Mouse (Mus musculus) limb, embryonic 11.5 days (tissue): ENCODE results near the gene Cox19. TPM values are rescaled to one million over a fixed set of nuclear protein-coding genes. Genes with fewer than 3 reads are reported as not detected.
A peak's percentile ranks its signal among the peaks of the same experiment; 100 is the strongest.

ENCODE experiments used
- ATAC-seq: fragments of 200-750 bp; cut with Nextera tagmentation; 2 replicates; pipeline ENCODE4 v1.8.0; 2017; ENCODE audit warnings: low read depth; ENCODE audit not compliant: insufficient number of reproducible peaks, low FRiP score, low TSS enrichment
- DNase-seq: peaks from one replicate; pipeline ENCODE4 v3.0.0-alpha.2; 2015; ENCODE audit warnings: low spot score
- H3K27ac ChIP-seq: fragments of 300-500 bp; sonication (generic); replicated peaks from 2 replicates; pipeline ENCODE4 v1.5.1; 2014; ENCODE audit warnings: low read depth, mild to moderate bottlenecking, low read length
- H3K27me3 ChIP-seq: fragments of 300-500 bp; sonication (generic); 2 replicates; pipeline ENCODE4 v1.6.1; 2014; ENCODE audit warnings: mild to moderate bottlenecking, low read length, mixed read lengths; ENCODE audit not compliant: control insufficient read depth, insufficient read depth
- H3K36me3 ChIP-seq: fragments of 300-500 bp; sonication (generic); 2 replicates; pipeline ENCODE4 v1.6.1; 2014; ENCODE audit warnings: mild to moderate bottlenecking, low read length, moderate library complexity, mixed read lengths; ENCODE audit not compliant: control insufficient read depth, insufficient read depth
- H3K4me1 ChIP-seq: fragments of 300-500 bp; sonication (generic); 2 replicates; pipeline ENCODE4 v1.6.1; 2014; ENCODE audit warnings: low read length, mixed read lengths; ENCODE audit not compliant: control insufficient read depth, insufficient read depth
- H3K4me2 ChIP-seq: fragments of 300-500 bp; sonication (generic); 2 replicates; pipeline ENCODE4 v1.6.1; 2014; ENCODE audit warnings: low read depth, mild to moderate bottlenecking, moderate library complexity; ENCODE audit not compliant: severe bottlenecking
- H3K4me3 ChIP-seq: fragments of 300-500 bp; sonication (generic); 2 replicates; pipeline ENCODE4 v1.5.1; 2014; ENCODE audit warnings: low read depth, low read length
- H3K9ac ChIP-seq: fragments of 300-500 bp; sonication (generic); 2 replicates; pipeline ENCODE4 v1.6.1; 2014; ENCODE audit warnings: mild to moderate bottlenecking, low read length
- H3K9me3 ChIP-seq: fragments of 300-500 bp; sonication (generic); 2 replicates; pipeline ENCODE4 v1.6.1; 2016; ENCODE audit warnings: low read length; ENCODE audit not compliant: control insufficient read depth
- WGBS: fragments of 180-500 bp; shearing (Covaris S2); extraction: QIAGEN DNeasy Blood & Tissue Kit; methylation state at CpG from one replicate; pipeline ENCODE4 v1.1.7; 2014; 5-methylcytosine and 5-hydroxymethylcytosine counted together
- polyA plus RNA-seq: library from polyadenylated mRNA; unstranded; fragments of >200 nt; fragmentation: Nextera tagmentation; extraction: Ambion mirVana; gene quantifications from 2 replicates; pipeline ENCODE4 v1.2.1, GENCODE M21; 2014

Cox19 gene
- polyA plus RNA-seq, 1 experiment from 2014 or later = 120 TPM

GRCm38 (mm10) chr5:139370336-139370735 is 19.1 kb upstream of the Cox19 start:
- H3K4me3 ChIP-seq = no peak overlapping the region
- DNase-seq (no peak), ATAC-seq (no peak)
- no peaks in the 10 kb centered on the region for H3K27me3 ChIP-seq
- H3K4me1 ChIP-seq = peaks cover 13% of the 10 kb centered on the region
- no peak overlapping the region for H3K9ac ChIP-seq
- H3K4me2 ChIP-seq = no peak overlapping the region
- H3K9me3 ChIP-seq = no peaks in the 10 kb centered on the region
- no peak overlapping the region for H3K27ac ChIP-seq
- 85% methylated on average over 6 of the region's 6 CpGs for WGBS
- H3K36me3 ChIP-seq = no peaks in the 10 kb centered on the region

GRCm38 (mm10) chr5:139368638-139369320 is 17.6 kb upstream of the Cox19 start:
- H3K4me3 ChIP-seq = no peak overlapping the region
- H3K4me1 ChIP-seq = peaks cover 23% of the 10 kb centered on the region
- H3K36me3 ChIP-seq = no peaks in the 10 kb centered on the region
- H3K27me3 ChIP-seq = no peaks in the 10 kb centered on the region
- H3K27ac ChIP-seq = no peak overlapping the region
- ATAC-seq (no peak), DNase-seq (no peak)
- no peak overlapping the region for H3K4me2 ChIP-seq
- WGBS = 85% methylated on average over 11 of the region's 11 CpGs
- H3K9ac ChIP-seq = no peak overlapping the region
- H3K9me3 ChIP-seq = no peaks in the 10 kb centered on the region

- Histone ChIP-seq H3K27me3 (no peaks in the 10 kb centered on the region), H3K4me2 (no peak overlapping the region), H3K27ac (no peak overlapping the region), H3K9me3 (no peaks in the 10 kb centered on the region), H3K4me1 (peaks cover 23% of the 10 kb centered on the region), H3K9ac (no peak overlapping the region), H3K4me3 (no peak overlapping the region), H3K36me3 (no peaks in the 10 kb centered on the region)
- WGBS = 96% methylated on average over 4 of the region's 4 CpGs
- no peak for ATAC-seq
- no peak for DNase-seq
These were observed 16.8 kb upstream of the Cox19 start for GRCm38 (mm10) chr5:139367884-139368458.

GRCm38 (mm10) chr5:139366484-139366883 is 15.3 kb upstream of the Cox19 start:
- Histone ChIP-seq H3K4me3 (no peak overlapping the region), H3K9ac (no peak overlapping the region), H3K4me1 (peaks cover 22% of the 10 kb centered on the region), H3K27me3 (no peaks in the 10 kb centered on the region), H3K27ac (no peak overlapping the region), H3K36me3 (peaks cover 2% of the 10 kb centered on the region; the same call in 1 of the 2 replicates), H3K4me2 (no peak overlapping the region), H3K9me3 (no peaks in the 10 kb centered on the region)
- WGBS = 82% methylated on average over 11 of the region's 11 CpGs
- no peak for DNase-seq
- no peak for ATAC-seq

DNA sequence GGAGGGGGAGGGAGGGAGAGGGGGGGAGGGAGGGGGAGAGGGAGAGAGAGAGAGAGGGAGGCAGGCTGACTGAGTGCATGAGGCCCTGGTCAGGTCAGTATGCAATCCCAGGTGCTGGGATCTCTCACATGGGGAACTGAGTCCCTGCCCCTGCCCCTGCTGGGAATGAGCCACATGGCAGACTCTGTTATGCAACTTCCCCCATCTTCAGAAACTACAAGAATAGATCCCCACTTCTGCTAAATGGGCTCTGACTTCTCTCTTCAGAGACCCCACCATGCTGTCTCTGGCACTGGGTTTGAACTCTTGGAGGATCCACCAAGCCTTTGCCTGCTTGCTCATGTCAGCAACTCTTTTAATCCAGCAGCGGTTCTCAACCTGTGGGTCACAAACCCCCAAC is 14.6 kb upstream of the Cox19 start:
- Histone ChIP-seq H3K4me3 (no peak overlapping the region), H3K9ac (no peak overlapping the region), H3K36me3 (peaks cover 2% of the 10 kb centered on the region; the same call in 1 of the 2 replicates), H3K4me1 (peaks cover 19% of the 10 kb centered on the region), H3K27me3 (no peaks in the 10 kb centered on the region), H3K4me2 (no peak overlapping the region), H3K27ac (no peak overlapping the region), H3K9me3 (no peaks in the 10 kb centered on the region)
- no peak for ATAC-seq
- 82% methylated on average over 1 of the region's 1 CpGs for WGBS
- DNase-seq = no peak

DNA sequence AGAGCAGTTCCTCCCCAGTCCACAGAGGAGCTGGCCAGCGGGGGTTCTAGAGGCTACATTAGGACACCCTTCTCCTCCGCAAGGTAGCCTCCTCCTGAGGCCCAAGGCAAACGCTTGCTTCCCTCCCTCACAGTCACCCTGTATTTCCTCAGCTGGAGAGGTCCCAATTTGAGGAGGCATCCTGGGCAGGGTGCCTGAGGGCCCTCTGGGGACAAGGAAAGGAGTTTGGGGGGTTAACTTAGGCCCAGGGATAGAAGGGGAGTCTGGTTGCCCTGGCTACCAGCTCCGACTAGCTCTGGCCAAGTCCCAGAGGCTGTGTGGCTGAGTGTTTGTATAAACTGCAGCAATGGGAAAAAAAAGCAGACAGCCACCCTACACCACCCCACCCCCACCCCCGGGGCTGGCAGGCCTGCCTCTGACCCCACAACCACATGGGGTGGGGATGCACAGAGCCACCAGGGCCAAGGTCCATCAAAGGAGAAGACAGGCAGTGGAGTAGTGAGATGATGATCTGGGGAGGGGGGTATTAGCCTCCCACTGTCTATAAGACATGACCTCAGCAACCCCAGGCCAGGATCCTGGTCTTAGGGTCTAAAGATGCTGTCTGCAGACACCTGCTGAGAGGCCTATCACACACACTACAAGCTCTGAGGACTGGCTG is 13.8 kb upstream of the Cox19 start:
- H3K9ac ChIP-seq = no peak overlapping the region
- no peaks in the 10 kb centered on the region for H3K9me3 ChIP-seq
- 38% methylated on average over 5 of the region's 5 CpGs for WGBS
- peaks cover 2% of the 10 kb centered on the region; the same call in 1 of the 2 replicates for H3K36me3 ChIP-seq
- H3K4me3 ChIP-seq = no peak overlapping the region
- ATAC-seq (no peak), DNase-seq (no peak)
- peaks cover 15% of the 10 kb centered on the region for H3K4me1 ChIP-seq
- H3K27me3 ChIP-seq = no peaks in the 10 kb centered on the region
- no peak overlapping the region; the same call in 1 of the 2 replicates for H3K27ac ChIP-seq
- peak overlapping the region; percentile 20; the same call in 1 of the 2 replicates for H3K4me2 ChIP-seq

DNA sequence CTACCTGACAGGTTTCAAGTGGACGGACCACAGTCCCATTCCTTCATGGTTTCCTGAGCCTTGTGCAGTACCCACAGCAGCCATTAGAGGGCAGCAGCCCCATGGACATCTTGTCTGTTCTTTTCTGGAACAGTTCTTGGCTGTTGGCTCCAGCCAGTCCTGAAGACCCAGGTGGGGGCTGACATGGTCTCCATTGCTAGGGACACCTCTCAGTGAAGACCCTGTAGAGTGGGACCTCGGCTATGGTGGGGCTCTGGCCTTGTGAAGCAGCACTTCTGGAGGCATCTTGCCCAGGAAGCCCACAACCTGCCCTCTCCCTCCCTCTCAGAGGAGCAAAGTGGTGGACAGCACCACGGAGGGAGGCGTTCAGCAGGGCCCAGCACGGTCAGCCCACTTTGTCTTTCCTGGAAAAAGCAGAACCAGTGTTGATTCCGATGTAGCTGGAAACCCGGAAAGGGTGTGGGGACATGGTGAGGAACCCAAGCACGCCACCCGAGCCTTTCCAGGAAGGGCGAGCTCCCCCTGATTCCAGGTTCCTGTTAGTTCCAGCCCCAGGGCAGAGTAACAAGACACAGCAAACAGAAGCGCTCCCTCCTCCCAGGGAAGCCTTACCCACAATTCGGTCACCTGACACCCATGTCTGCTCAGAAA is 13.2 kb upstream of the Cox19 start:
- Histone ChIP-seq H3K9ac (no peak overlapping the region), H3K27me3 (no peaks in the 10 kb centered on the region), H3K9me3 (no peaks in the 10 kb centered on the region), H3K4me1 (peaks cover 15% of the 10 kb centered on the region), H3K4me3 (no peak overlapping the region), H3K36me3 (peaks cover 2% of the 10 kb centered on the region; the same call in 1 of the 2 replicates), H3K4me2 (no peak overlapping the region; the same call in 1 of the 2 replicates), H3K27ac (no peak overlapping the region; the same call in 1 of the 2 replicates)
- DNase-seq = peak; percentile 94
- WGBS = 33% methylated on average over 12 of the region's 12 CpGs
- ATAC-seq = peak; percentile 42; the same call in 1 of the 2 replicates

- H3K9ac ChIP-seq = no peak overlapping the region
- 68% methylated on average over 7 of the region's 7 CpGs for WGBS
- no peaks in the 10 kb centered on the region for H3K27me3 ChIP-seq
- no peak overlapping the region for H3K4me3 ChIP-seq
- ATAC-seq (no peak), DNase-seq (no peak)
- H3K36me3 ChIP-seq = peaks cover 2% of the 10 kb centered on the region; the same call in 1 of the 2 replicates
- H3K4me2 ChIP-seq = no peak overlapping the region
- H3K4me1 ChIP-seq = peaks cover 15% of the 10 kb centered on the region
- no peaks in the 10 kb centered on the region for H3K9me3 ChIP-seq
- H3K27ac ChIP-seq = no peak overlapping the region
These were observed 12.6 kb upstream of the Cox19 start for GRCm38 (mm10) chr5:139363858-139364257.
